Mouse (Mus musculus) urinary bladder, postnatal 14 days (tissue): ENCODE results near the gene Pard6b.
A peak's percentile ranks its signal among the peaks of the same experiment; 100 is the strongest.

Experiments
- DNase-seq: peaks from one replicate; pipeline ENCODE4 v3.0.0; 2021; ENCODE audit warnings: low spot score

Pard6b gene

GRCm38 (mm10) chr2:168063712-168064111 is 17.1 kb upstream of the Pard6b start:
- DNase-seq = no peak

DNA sequence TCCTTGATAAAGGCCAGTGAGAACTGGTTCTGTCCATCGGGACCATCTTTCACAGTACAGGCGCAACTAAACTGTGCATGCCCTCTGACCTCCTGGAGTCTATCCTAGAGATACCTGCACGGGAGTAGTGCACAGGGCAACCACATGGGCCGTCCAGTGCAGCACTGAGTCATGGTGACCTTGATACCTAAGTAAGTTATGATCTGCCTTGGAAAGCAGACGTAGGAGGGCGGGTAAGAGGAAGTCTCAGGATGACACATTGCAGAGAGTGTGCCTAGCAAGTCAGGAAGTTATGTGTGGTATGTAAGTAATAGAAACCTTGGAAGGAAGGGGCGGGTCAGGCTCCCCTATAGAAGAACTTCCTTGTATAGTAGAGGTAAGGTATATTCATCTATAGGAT is 15.3 kb upstream of the Pard6b start:
- no peak for DNase-seq

DNA sequence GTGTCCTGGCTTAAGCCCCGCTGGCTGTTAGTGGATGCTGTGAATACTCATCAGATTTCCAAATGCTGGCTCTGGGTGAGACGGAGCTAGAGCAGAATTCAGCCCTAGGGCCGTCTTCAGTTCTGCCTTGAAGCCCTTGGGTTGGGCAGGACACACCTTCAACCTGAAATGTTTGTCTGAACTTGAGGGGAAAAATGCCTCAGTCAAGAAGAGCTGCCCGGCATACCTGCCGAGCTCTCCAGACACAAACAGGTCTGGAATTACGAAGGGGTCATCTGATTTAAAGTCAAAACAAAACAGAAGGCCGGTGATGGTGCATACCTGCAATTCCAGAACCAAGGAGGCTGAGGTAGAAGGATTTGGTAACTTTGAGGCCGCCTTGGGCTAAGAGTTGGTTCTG is 14.0 kb upstream of the Pard6b start:
- no peak for DNase-seq

GRCm38 (mm10) chr2:168070425-168070824 is 10.4 kb upstream of the Pard6b start:
- no peak for DNase-seq

- peak; percentile 38 for DNase-seq
Observed at GRCm38 (mm10) chr2:168072436-168073131, 8.2 kb upstream of the Pard6b start.

- no peak for DNase-seq
Observed at GRCm38 (mm10) chr2:168073722-168074121, 7.1 kb upstream of the Pard6b start.

DNA sequence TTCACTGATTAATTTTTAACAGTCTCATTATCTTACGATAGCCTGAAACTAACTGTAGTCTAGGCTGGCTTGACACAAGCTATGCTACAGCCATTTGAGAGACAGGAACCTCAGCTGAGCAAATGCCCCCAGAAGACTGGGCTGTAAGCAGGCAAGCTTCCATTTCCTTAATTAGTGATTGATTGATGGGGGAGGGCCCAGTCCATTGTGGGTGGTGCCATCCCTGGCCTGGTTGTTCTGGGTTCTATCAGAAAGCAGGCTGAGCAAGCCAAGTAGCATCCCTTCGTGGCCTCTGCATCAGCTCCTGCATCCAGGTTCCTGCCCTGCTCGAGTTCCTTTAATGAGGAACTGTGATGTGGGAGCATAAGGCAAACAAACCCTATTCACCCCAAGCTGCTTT is 6.3 kb upstream of the Pard6b start:
- DNase-seq = no peak

GRCm38 (mm10) chr2:168076840-168077576 is 3.8 kb upstream of the Pard6b start:
- DNase-seq = no peak

- DNase-seq = peak; percentile 92
Observed at GRCm38 (mm10) chr2:168078107-168078830, 2.5 kb upstream of the Pard6b start.

DNA sequence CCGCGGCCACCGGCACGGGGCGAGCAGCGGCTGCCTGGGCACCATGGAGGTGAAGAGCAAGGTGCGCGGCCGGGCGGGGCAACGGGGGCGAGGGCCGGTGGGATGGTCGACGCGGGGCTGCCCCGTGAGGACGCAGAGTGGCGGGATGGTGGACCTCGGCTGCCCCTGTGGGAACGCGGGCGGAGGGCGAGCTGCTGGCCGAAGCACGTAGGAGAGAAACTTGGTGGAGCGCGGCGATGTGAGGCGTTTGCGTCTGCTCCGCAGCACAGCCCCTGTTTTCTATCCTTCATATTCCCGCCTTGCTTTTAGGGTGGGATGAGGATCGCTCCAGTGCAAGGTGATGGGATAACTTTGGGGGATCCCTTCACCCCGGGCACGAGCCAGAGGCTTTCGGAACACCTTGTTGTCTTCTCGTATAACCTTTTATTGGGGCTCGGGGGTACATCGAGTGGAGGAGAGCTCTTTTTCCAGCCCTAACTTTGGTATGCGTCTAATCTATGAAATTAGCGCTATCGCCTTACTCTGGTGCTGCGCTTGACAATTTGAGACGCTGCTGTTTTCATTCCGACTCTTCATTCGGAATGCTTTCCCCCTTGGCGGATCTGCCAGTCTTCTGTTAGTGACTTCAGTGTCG is 612 bp downstream of the Pard6b start:
- peak; percentile 26 for DNase-seq

DNA sequence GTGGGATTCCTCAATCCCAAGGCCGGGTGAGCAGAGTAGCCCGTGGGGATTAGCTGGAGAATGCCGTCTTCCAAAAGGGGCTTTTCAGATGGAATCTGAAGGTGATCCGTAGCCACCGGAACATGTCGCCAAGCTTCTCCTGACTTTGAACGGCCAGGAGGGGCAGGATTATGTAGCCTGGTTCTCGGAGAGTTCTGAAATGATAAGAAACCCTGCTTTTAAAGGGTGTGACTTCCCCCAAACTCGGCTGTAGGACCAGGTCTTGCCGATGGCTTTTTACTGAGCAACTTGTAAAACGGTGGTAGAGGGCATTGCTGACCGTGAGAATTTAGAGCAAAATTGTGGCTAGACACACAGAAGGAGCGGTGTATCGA is 1.1 kb downstream of the Pard6b start:
- no peak for DNase-seq

DNA sequence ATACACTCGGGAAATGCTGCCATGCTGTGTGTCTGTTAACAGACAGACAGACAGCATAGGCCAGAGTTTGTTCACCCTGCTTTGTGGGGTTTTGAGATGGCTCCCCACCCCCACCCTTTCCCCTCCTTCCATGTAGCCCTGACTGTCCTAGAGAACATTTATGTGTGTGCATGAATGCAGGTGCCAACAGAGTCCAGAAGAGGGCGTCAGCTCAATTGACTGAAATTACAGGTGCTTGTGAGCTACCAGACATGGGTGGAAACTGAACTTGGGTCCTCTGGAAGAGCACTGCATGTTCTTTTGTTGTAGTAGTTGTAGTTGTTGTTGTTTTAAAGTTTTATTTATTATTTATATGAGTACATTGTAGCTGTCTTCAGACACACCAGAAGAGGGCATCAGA is 2.8 kb downstream of the Pard6b start:
- no peak for DNase-seq

DNA sequence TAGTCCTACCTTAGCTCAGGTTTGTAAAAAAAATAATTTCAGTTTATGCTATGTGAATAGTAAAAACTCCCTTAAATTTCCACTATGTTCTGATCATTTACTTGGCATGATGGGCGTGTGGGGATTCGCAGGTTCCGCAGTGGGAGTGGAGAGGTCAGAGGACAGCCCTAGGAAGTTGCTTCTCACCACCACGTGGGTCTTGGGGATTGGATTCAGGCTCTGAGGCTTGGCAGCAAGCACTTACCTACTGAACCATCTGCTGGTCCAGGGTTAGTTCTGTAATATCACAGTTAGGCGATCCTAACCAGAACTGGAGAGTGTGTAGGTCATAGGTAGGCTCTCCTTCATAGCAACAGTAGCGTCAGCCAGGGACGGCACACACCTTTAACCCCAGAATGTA is 3.4 kb downstream of the Pard6b start:
- DNase-seq = no peak

- DNase-seq = peak; percentile 60
Observed at GRCm38 (mm10) chr2:168085621-168086265, 4.9 kb downstream of the Pard6b start.

DNA sequence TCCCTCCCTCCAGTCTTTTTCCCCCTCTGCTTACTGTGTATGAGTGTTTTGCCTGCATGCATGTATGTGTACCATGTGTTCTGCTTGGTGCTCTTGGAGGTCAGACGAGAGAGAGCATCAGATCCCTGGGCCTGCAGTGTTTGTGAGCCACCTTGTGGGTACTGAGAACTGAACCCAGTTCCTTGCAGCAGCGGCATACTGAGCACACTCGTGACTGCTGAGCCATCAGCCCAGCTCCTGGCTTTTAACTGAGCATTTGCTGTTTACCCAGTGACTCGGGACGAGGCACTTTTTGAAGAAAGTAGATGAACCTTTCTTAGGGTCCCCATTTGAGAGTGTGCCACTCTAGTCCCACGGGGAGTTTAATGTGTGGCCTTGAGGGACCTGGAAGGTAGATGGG is 5.5 kb downstream of the Pard6b start:
- no peak for DNase-seq

DNA sequence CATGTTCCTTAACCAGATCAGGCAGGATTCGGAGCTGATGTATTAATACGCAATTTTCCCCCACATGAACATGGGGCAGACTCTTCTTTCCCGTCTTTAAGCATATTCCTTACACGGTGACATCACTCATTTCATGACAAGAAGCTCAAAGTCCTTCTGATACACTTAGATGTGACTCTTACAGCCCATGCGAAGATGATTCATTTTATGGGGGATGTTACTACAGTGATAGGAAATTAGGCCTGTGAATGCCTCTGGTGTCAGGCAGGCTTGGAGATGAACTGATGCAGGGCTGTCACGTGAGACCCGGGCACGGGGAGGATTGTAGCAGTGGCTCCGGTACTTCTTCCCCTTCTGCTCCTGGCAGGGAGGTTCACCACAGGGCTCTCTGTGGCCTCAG is 6.0 kb downstream of the Pard6b start:
- no peak for DNase-seq

- DNase-seq = no peak
Observed at GRCm38 (mm10) chr2:168091560-168091959, 10.8 kb downstream of the Pard6b start.

GRCm38 (mm10) chr2:168093077-168093476 is 12.3 kb downstream of the Pard6b start:
- no peak for DNase-seq

GRCm38 (mm10) chr2:168095077-168095476 is 14.3 kb downstream of the Pard6b start:
- no peak for DNase-seq

GRCm38 (mm10) chr2:168096487-168096886 is 15.7 kb downstream of the Pard6b start:
- DNase-seq = no peak

DNA sequence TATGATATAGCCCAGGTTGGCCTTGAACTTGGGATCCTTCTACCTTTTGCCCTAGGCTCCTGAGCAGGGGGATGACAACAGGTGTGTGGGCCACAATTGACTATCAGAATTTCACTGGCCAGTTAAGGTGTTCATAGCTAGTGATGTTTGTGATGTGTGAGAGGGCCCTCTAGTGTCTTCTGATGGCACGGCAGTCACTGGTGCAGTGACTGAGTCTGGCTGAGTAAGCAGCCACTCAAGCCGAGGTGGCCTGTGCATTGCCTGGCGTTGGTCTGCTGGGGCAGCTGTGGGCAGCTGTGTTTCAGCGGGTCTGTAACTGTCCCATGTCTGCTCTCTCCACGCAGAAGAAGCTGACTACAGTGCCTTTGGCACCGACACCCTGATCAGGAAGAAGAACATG is 17.2 kb downstream of the Pard6b start:
- DNase-seq = peak; percentile 72

DNA sequence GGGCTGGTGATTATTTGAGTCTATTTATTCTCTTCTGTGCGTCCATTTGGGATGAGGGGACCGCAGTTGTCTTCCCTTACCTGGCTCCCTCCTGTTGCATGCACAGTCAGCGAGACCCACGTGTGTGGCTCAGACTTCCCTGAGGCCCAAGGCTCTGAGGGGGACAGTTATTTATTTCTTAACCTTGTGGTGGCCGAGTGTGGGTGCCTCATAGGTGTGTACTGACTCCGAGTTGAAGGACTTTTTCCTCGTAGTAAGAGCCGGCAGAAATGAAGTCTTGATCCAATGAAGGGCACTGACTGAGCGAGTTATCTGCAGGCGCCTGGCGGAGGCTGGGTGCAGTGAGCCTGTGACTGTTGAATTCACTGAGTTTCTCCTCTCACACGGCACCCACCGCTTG is 19.2 kb downstream of the Pard6b start:
- DNase-seq = no peak
